Mouse (Mus musculus) intestine, embryonic 16.5 days (tissue): ENCODE measurements around the gene Dcaf4. TPM values are rescaled to one million over a fixed set of nuclear protein-coding genes. Genes with fewer than 3 reads are reported as not detected.
A peak's percentile ranks its signal among the peaks of the same experiment; 100 is the strongest.

Source experiments
- ATAC-seq: fragments of 200-750 bp; cut with Nextera tagmentation; 2 replicates; pipeline ENCODE4 v1.8.0; 2017; ENCODE audit warnings: moderate TSS enrichment, moderate library complexity
- H3K27ac ChIP-seq: fragments of 300-500 bp; sonication (generic); 2 replicates; pipeline ENCODE4 v1.5.1; 2014; ENCODE audit warnings: mild to moderate bottlenecking, low read length
- H3K27me3 ChIP-seq: fragments of 300-500 bp; sonication (generic); replicated peaks from 2 replicates; pipeline ENCODE4 v1.6.1; 2014; ENCODE audit warnings: low read length, control low read depth, mixed read lengths; ENCODE audit not compliant: control insufficient read depth, insufficient read depth
- H3K36me3 ChIP-seq: fragments of 300-500 bp; sonication (generic); 2 replicates; pipeline ENCODE4 v1.6.1; 2014; ENCODE audit warnings: low read length, control low read depth; ENCODE audit not compliant: control insufficient read depth, insufficient read depth
- H3K4me1 ChIP-seq: fragments of 300-500 bp; sonication (generic); 2 replicates; pipeline ENCODE4 v1.6.1; 2014; ENCODE audit warnings: low read length, control low read depth, mixed read lengths; ENCODE audit not compliant: control insufficient read depth, insufficient read depth
- H3K4me2 ChIP-seq: fragments of 300-500 bp; sonication (generic); 2 replicates; pipeline ENCODE4 v1.6.1; 2014; ENCODE audit warnings: low read depth, low read length, control low read depth
- H3K4me3 ChIP-seq: fragments of 300-500 bp; sonication (generic); 2 replicates; pipeline ENCODE4 v1.5.1; 2014; ENCODE audit warnings: mild to moderate bottlenecking, low read length
- H3K9ac ChIP-seq: fragments of 300-500 bp; sonication (generic); 2 replicates; pipeline ENCODE4 v1.6.1; 2014; ENCODE audit warnings: low read depth, low read length
- H3K9me3 ChIP-seq: fragments of 300-500 bp; sonication (generic); 2 replicates; pipeline ENCODE4 v1.6.1; 2016; ENCODE audit warnings: low read length, control low read depth; ENCODE audit not compliant: control insufficient read depth
- WGBS: fragments of 180-500 bp; shearing (Covaris S2); extraction: QIAGEN DNeasy Blood & Tissue Kit; methylation state at CpG from one replicate; pipeline ENCODE4 v1.1.7; 2014; 5-methylcytosine and 5-hydroxymethylcytosine counted together
- polyA plus RNA-seq: library from polyadenylated mRNA; unstranded; fragments of >200 nt; fragmentation: Nextera tagmentation; extraction: Ambion mirVana; gene quantifications from 2 replicates; pipeline ENCODE4 v1.2.1, GENCODE M21; 2015

Gene Dcaf4
- 24.6 and 29.5 TPM in 2 replicates for polyA plus RNA-seq

DNA sequence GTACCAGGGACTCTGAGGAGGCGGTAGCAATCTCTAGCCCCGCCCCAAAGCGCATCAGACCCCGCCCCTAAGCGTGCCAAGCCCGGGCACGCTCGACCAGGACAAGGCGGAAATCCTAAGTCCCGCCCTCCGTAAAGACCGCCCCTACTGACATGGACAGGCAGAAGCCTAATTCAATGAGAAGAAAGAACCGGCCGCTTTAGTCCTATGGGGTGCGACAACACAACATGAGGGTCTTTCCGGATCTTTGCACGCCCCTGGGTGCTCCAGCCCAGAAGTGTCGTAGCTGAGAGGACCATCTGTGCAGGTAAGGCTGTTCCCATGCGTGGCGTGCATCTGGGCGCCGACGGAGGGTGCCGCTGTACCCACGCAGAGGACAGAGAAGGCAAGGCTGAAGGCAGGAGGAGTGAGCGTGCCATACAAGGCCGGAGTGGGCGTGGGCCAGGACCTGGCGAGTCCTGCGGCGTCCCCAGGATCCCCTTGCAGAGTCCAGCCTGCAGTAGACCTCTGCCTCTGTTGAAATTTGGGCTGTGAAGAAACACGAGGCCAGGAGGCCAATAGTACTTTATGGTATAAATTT, at the start of gene Dcaf4:
Gene Dcaf4 (plus strand): TSS at position 156 of the 580 bp plus-strand sequence.
- under 1% methylated on average over 32 of the region's 32 CpGs for WGBS
- H3K4me2 ChIP-seq, result peak within 1 kb of the TSS; percentile 66
- H3K9ac ChIP-seq, result peak within 1 kb of the TSS; percentile 79
- peaks cover 9% of the 10 kb centered on the region; the same call in 1 of the 2 replicates for H3K4me1 ChIP-seq
- peak within 1 kb of the TSS; percentile 80 for H3K27ac ChIP-seq
- H3K4me3 ChIP-seq, result peak within 1 kb of the TSS; percentile 84
- H3K36me3 ChIP-seq, result no peaks in the 10 kb centered on the region
- H3K9me3 ChIP-seq, result no peaks in the 10 kb centered on the region
- peak; percentile 98 for ATAC-seq
- no peaks in the 10 kb centered on the region for H3K27me3 ChIP-seq

DNA sequence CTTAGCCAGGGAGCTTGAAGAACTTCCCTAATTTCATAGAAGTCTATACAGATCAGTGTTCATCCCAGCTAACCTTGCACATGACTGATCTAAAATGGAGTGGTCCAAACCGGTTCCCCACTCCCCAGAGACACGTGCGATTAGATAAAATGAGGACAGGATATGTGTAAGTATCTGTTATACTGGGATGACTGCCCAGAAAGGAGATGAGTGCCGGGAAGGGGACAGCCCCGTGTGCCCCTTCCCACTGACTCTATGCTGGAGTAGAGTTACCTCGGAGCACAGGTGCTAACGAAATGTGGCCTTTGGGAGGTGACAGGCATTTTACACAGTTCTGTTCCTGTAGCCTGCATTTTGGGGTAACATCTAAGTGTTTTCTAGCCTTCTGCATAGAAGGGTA, 48.5 kb upstream of the Dcaf4 start:
- Histone ChIP-seq H3K4me3 (no peak overlapping the region), H3K36me3 (no peaks in the 10 kb centered on the region), H3K4me2 (no peak overlapping the region), H3K27ac (no peak overlapping the region), H3K27me3 (no peaks in the 10 kb centered on the region), H3K4me1 (peaks cover 4% of the 10 kb centered on the region; the same call in 1 of the 2 replicates), H3K9ac (no peak overlapping the region), H3K9me3 (no peaks in the 10 kb centered on the region)
- 79% methylated on average over 7 of the region's 7 CpGs for WGBS
- ATAC-seq, result no peak

DNA sequence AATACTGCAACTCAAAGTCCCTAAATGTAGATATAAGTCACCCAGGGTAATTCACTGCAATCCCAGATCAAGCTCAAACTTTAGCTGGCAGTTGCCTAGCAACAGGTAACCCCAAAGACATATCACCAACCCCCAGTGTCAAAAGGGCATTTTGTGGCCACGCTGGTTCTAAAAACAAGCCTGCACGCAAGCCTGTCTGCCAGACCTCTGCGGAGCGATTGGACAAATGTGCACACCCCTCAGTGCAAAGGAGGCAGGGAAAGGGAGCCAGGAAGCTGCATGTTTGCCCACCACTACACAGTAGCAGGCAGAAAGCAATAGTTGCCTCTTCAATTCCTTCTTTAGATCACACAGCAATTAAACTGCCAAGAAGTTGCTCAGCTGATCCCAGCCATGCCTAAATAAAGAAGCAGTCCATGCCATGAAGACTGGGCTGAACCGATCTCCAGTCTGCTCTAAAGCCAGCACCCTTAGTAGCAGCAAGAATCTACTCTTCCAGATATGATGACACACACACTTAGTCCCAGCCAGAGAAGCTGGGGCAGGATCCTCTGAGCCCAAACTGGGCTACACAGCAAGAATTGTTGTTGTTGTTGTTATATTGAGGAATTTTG, 46.2 kb upstream of the Dcaf4 start:
- H3K36me3 ChIP-seq, result no peaks in the 10 kb centered on the region
- no peak overlapping the region for H3K9ac ChIP-seq
- H3K4me2 ChIP-seq, result no peak overlapping the region
- 30% methylated on average over 5 of the region's 5 CpGs for WGBS
- no peaks in the 10 kb centered on the region for H3K9me3 ChIP-seq
- no peaks in the 10 kb centered on the region for H3K27me3 ChIP-seq
- H3K27ac ChIP-seq, result no peak overlapping the region
- H3K4me3 ChIP-seq, result no peak overlapping the region
- no peak for ATAC-seq
- no peaks in the 10 kb centered on the region for H3K4me1 ChIP-seq

DNA sequence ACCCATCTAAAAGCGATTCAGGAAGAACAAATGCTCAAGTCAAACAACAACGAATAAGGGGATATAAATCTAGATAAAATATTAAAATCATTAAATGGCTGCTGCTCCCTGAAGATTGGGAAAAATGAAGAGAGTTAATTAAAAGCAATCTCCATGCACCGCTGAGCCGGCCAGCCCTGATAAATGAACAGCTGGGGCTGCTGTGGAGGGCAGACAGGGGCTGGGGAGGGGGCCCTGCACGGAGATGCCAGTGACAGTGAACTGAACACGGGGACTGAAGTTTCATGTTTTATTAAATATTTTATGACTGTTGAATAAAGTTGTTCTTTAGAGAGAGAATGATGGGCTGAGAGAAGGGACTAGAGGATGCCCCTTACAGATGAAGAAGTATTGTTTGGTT, 44.8 kb upstream of the Dcaf4 start:
- 40% methylated on average over 6 of the region's 6 CpGs for WGBS
- Histone ChIP-seq H3K9me3 (no peaks in the 10 kb centered on the region), H3K27me3 (no peaks in the 10 kb centered on the region), H3K9ac (no peak overlapping the region), H3K4me3 (no peak overlapping the region), H3K36me3 (no peaks in the 10 kb centered on the region), H3K4me1 (no peaks in the 10 kb centered on the region), H3K4me2 (no peak overlapping the region), H3K27ac (no peak overlapping the region)
- ATAC-seq, result no peak

DNA sequence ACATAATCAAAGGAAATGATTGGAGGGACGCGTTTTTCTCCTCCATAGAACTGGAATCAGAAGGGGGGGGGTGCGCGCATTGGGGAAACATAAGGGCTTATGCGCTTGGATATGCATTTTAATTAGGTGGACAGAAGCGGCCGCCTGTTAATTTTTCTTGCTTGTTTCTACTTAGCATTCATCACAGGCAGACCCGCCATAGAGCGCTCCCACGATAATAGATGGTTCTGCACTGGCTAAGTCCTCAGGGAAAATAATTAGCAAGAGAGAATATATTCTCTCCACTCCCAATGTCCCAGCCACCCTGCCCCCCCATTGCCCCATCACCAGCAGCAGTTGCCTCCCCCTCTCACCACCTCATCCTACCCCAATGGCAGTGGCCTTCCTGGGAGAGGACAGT, 44.0 kb upstream of the Dcaf4 start:
- Histone ChIP-seq H3K36me3 (no peaks in the 10 kb centered on the region), H3K27me3 (no peaks in the 10 kb centered on the region), H3K4me3 (no peak overlapping the region), H3K4me1 (no peaks in the 10 kb centered on the region), H3K9me3 (no peaks in the 10 kb centered on the region), H3K4me2 (no peak overlapping the region), H3K9ac (no peak overlapping the region), H3K27ac (no peak overlapping the region)
- ATAC-seq, result no peak
- 83% methylated on average over 10 of the region's 10 CpGs for WGBS

DNA sequence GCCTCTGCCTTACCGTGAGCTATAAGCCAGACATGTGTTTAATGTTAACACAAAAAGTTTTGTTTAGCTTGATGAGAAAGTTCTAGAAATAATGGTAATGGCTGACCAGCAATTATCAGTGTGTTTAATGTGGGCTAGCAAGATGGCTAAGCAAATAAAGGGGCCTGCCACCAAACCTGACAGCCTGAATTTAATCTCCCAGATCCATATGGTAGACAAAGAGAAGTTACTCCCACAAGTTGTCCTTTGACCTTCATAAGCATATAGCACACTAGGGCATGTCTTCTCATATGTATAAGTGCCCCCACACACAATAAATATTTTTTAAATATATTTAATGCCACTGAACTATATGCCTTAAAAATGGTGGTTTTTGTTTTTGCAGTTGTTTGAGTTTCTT, 41.1 kb upstream of the Dcaf4 start:
- 45% methylated on average over 1 of the region's 1 CpGs for WGBS
- H3K36me3 ChIP-seq, result no peaks in the 10 kb centered on the region
- no peak overlapping the region for H3K9ac ChIP-seq

DNA sequence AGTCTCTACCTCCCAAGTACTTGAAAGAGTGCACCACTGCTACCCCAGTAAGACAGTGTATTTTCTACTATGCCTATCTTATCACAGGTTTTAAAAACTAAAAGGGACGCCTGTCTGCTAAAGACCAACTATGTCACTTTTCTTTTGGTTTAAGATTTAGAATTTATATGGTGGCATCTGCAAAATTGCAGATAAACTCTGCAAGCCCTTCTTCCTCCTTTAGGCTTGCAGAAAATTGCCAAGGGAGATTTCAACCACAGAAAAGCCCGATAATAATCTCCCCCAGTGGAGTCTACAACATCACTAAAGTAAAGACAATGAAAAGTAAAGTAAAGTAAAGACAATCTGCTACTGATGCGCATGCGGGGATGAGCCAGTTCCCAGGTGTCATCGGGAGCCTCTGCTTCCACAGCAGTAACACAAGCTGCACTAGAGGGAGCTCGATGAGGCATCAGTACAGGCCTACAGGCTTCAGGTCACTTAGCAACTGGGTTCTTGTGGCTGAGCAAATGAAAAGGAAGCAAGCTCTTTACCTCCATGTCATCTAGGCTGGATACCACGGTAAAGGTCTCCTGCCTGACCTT, 40.4 kb upstream of the Dcaf4 start:
- H3K36me3 ChIP-seq, result no peaks in the 10 kb centered on the region
- H3K9me3 ChIP-seq, result no peaks in the 10 kb centered on the region
- 71% methylated on average over 7 of the region's 7 CpGs for WGBS
- no peaks in the 10 kb centered on the region for H3K27me3 ChIP-seq
- H3K4me1 ChIP-seq, result 0 out of 2 replicates have a peak, but pooled peaks cover 2% of the 10 kb centered on the region
- no peak overlapping the region for H3K9ac ChIP-seq
- H3K4me2 ChIP-seq, result no peak overlapping the region
- ATAC-seq, result no peak
- no peak overlapping the region for H3K27ac ChIP-seq
- no peak overlapping the region for H3K4me3 ChIP-seq

More for the DNA sequence above, 41.1 kb upstream of the Dcaf4 start:
- no peaks in the 10 kb centered on the region for H3K4me1 ChIP-seq
- H3K4me3 ChIP-seq, result no peak overlapping the region
- no peak for ATAC-seq
- H3K4me2 ChIP-seq, result no peak overlapping the region
- H3K9me3 ChIP-seq, result no peaks in the 10 kb centered on the region
- no peak overlapping the region for H3K27ac ChIP-seq
- no peaks in the 10 kb centered on the region for H3K27me3 ChIP-seq

DNA sequence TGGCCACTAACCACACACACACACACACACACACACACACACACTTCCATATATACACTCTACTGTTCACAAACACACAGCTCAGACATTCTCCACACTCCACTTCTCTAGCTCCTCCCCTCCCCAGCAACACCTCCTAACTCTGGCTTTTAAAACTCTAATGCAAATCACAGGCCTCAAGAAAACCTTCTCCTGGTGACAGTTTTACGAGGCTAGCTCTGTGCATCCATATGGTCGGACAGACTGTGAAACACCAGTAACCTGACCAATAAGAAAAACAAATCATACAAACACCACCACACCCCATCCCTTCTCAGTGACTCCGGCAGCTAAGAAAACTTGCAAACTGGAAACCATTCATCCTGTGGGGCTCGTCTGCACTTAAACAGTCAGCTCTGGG, 38.8 kb upstream of the Dcaf4 start:
- 54% methylated on average over 4 of the region's 4 CpGs for WGBS
- no peak overlapping the region for H3K4me2 ChIP-seq
- H3K27ac ChIP-seq, result no peak overlapping the region
- H3K9me3 ChIP-seq, result no peaks in the 10 kb centered on the region
- no peaks in the 10 kb centered on the region for H3K36me3 ChIP-seq
- no peak for ATAC-seq
- H3K4me3 ChIP-seq, result no peak overlapping the region
- H3K4me1 ChIP-seq, result peaks cover 11% of the 10 kb centered on the region
- H3K9ac ChIP-seq, result no peak overlapping the region
- no peaks in the 10 kb centered on the region for H3K27me3 ChIP-seq

DNA sequence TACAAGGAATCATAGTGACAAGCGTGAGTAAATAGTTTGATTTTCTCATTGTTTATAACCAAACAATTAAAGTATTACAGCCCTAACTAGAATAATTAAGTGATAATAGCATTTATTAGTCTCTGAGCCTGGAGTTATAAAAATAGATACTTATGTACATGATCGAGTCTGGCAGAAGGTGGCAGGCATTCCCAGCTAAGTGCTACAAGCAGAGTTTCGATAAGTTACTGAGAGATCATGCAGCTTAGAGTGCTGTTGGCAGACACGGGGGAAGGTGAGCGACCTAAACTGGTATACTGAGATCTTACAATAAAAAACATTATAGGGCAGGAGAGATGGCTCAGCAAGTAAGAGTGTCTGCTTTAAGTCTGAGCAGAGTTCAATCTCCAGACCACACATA, 36.6 kb upstream of the Dcaf4 start:
- Histone ChIP-seq H3K4me1 (peaks cover 11% of the 10 kb centered on the region), H3K9me3 (no peaks in the 10 kb centered on the region), H3K27ac (no peak overlapping the region), H3K9ac (no peak overlapping the region), H3K4me3 (no peak overlapping the region), H3K27me3 (no peaks in the 10 kb centered on the region), H3K36me3 (no peaks in the 10 kb centered on the region), H3K4me2 (no peak overlapping the region)
- WGBS, result 43% methylated on average over 5 of the region's 5 CpGs
- no peak for ATAC-seq
